Mouse (Mus musculus) urinary bladder, postnatal 4 days (tissue): ENCODE results near the gene Zkscan1.

ENCODE experiments used
- DNase-seq, 2 experiments: peaks; one replicate each; pipeline ENCODE4 v3.0.0; 2021 to 2022; ENCODE audit warnings: low spot score in 2 of 2

Gene Zkscan1

DNA sequence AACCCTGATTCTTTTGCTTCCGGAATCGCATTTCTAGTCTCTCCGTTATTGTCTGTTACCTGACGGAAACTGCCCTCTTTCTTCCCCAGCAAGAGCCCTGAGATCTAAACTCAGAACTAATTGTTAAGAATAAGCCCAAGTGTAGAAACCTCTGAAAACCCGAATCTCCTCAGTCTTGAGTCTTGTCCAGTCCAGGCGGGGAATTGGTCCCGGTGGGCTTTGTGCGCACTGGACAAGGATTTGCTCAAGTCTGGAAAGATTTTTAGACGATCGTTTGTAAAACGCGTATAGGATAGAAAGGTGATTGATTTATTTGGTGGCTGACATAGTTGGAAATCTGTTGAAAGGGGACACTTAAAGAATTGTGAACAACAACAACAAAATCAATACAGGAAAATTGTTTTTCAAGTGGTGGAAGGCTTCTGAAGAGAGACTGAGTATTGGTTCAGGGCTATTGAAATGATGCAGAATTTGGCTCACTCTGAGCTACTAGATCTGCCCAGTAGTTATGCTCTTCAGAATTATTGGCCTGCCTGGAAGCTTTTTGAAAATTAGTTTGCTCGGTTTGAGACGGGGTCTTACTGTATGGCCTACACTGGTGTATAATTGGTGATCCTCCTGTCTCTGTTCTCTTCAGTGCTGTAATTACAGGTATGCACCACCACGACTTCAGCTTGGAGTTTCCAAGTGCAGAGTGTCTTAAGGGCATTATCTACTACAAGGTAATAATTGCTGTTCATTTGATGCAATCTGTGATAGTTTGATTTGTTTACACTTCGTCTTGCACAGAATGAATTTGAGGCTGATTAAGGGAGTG, 32.5 kb downstream of the Zkscan1 start:
- no peak for DNase-seq

DNA sequence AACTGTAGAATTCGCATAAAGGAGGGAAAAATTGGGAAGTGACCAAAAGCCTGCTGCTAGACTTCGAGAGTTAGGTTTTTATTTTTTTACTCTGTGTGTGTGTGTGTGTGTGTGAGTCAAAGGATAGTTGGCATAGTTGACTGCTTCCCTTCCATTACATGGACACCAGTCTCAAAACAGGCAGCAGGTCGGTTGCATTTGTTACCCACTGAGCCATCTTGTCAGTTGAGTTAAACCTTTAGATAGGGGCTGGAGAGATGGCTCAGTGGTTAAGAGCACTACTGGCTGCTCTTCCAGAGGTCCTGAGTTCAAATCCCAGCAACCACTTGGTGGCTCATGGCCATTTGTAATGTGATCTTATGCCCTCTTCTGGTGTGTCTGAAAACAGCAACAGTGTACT, 33.2 kb downstream of the Zkscan1 start:
- DNase-seq = no peak

GRCm38 (mm10) chr5:138132425-138133064, 47.7 kb downstream of the Zkscan1 start:
- no peak for DNase-seq

GRCm38 (mm10) chr5:138137257-138137656, 52.4 kb downstream of the Zkscan1 start:
- no peak for DNase-seq

GRCm38 (mm10) chr5:138137935-138138549, 53.2 kb downstream of the Zkscan1 start:
- DNase-seq = no peak

- DNase-seq = no peak
These were observed 53.7 kb downstream of the Zkscan1 start for GRCm38 (mm10) chr5:138138585-138138984.

GRCm38 (mm10) chr5:138154390-138154789, 69.5 kb downstream of the Zkscan1 start:
- no peak for DNase-seq

- DNase-seq = peak; percentile 77 to 80
These were observed 70.6 kb downstream of the Zkscan1 start, which contains the start of gene Zfp113 for GRCm38 (mm10) chr5:138155443-138155976. Zfp113 (minus strand) TSS chr5:138155744.
